Mouse (Mus musculus) gastrocnemius, postnatal 4 days (tissue): ENCODE measurements at regions not wholly inside any gene's neighbourhood (a gene's known extent, or its start where the extent isn't known, plus 50 kb on each side); places are given as distances from the start of the nearest gene placed in this dataset.

ENCODE experiments used
- DNase-seq, 2 experiments: peaks; one replicate each; pipeline ENCODE4 v3.0.0; 2021 to 2022; ENCODE audit warnings: low spot score in 2 of 2, mixed read lengths in 2 of 2

GRCm38 (mm10) chr10:97778531-97778930 is 52.0 kb upstream of the C030005K15Rik start:
- DNase-seq = no peak

GRCm38 (mm10) chr10:97779335-97779734 is 52.8 kb upstream of the C030005K15Rik start:
- no peak for DNase-seq

DNA sequence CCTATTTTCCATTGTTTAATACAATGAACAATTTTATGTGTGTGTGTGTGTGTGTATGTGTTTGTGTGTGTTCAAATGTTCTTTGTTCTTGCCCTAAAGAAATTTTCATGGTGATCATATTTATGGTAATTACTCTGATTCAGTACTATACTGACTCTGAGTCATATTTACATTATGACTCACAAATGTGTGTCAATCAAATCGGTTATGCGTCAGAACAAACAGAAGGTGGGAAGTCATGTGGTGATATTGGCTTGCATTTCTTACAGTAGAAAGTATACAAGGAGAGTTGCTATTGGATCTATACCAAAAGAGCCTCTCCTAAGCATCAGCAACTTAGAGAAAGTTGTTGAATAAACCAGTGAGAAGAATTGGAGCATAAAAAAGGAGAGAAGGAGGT is 67.2 kb upstream of the C030005K15Rik start:
- DNase-seq = no peak

- DNase-seq = peak in 1 of 2 experiments; percentile 7
These were observed 75.1 kb upstream of the C030005K15Rik start for GRCm38 (mm10) chr10:97801448-97802265.

- no peak for DNase-seq
These were observed 81.4 kb upstream of the C030005K15Rik start for GRCm38 (mm10) chr10:97807947-97808346.

DNA sequence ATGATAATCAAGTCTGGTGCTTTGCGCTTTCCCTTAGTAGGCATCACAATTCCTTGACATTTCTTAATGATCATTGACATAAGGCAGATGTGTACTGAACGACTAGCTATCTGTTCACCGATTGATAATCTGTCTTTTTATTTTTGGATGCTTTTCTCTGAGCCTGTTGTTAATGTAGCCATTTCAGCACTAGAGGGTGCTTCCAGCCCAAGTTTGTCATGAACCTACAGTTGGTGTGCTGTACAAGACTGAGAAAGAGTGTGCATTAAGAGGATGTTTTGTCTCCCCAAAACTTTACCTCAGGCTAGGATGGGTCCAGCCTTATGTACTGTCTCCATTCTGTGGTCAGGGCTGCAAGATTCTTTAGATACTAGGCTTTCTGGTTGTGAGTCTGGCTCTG is 116.0 kb upstream of the C030005K15Rik start:
- DNase-seq = no peak

DNA sequence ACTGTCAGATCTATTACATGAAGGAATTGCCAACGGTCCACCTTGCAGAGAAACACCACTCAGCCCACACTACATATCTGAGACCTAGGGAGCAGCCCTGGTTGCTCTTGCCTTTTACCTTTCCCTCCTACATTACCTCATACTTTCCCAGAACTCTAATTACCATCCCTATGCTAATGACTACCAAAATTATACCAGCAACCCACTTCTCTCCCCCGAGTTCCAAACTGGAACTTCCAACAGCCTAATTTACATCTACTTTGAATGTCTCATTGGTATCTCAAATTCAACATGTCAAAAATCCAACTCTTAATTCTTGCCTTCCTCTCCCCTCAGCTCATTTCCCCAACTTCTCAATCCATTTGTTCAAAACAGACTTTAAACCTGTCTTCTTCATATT is 124.9 kb upstream of the C030005K15Rik start:
- no peak for DNase-seq

DNA sequence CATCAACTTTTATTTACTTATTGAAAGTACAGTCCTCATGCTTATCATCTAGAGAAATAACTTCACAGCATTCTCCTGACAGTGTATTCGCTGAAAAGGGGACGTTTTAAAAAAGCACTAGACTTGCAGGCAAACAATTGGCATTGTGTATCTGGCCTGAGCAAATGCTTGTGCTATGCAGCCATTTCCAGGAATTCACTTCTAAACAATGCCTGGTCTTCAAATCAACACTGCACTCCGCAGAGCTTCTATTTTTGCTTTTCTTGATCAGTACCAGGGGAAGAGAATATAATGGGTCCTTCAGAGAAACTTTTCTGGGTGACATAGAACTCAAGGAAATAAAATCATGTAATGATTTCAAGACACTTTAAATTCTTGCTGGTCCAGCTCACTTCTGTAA is 150.5 kb upstream of the C030005K15Rik start:
- no peak for DNase-seq

DNA sequence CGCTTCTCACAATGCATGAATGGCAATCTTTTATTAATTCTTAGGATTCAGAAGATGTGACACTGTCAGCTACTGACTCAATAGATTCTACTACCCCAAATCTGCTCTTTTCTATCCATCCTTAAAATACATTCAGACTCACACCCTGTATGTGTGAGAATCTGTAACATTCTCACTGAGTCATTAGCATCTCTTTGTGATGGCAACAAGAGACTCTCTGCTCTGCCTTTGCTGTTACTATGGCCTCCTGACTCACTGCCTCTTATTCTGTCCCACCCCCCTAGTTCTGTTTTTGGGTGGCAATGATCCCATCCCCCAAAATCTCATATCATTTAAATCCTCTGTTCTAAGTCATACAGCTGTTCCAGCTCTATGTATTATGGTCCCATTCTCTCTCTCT is 159.5 kb upstream of the C030005K15Rik start:
- no peak for DNase-seq

- no peak for DNase-seq
These were observed 179.2 kb upstream of the C030005K15Rik start for GRCm38 (mm10) chr10:97905793-97906192.

- no peak for DNase-seq
These were observed 199.0 kb upstream of the C030005K15Rik start for GRCm38 (mm10) chr10:97925568-97925967.

DNA sequence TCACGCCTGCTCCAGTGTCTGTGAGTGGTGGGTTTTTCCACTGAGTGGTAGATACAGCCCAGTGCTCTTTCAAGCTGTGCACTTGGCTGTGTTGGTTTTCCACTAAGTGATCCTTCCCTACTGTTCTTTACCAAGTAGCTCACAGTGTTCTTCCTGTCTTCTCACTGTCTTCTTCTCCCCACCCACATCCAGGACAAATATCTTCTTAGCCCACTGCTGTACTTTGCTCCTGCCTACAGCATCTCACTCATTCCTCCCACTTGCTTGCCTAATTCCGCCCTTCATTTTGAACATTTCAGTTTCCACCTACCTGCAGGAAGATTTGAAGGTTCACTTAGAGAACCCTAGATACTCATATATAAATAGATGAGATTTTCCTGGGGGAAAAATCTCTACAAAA is 213.8 kb upstream of the C030005K15Rik start:
- DNase-seq = no peak

- DNase-seq = no peak
These were observed 239.3 kb upstream of the C030005K15Rik start for GRCm38 (mm10) chr10:97965881-97966280.

DNA sequence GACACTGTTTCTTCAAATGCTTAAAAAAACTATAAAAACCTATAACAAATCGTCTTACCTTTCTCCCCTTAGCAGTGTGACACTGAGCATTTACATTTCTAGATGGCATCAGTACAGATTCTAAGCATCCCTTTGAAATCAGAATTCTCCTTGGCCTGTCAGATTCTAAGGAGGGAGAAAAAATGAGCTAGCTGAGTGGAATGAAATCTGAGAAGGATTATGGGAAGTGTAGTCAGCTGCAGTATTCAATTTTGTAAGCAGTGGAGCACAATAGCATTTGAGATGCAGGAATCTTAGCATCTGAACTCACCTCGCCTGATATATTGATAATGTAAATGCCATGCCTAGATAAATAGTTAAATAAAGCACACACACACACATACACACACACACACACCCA is 240.4 kb upstream of the C030005K15Rik start:
- no peak for DNase-seq

DNA sequence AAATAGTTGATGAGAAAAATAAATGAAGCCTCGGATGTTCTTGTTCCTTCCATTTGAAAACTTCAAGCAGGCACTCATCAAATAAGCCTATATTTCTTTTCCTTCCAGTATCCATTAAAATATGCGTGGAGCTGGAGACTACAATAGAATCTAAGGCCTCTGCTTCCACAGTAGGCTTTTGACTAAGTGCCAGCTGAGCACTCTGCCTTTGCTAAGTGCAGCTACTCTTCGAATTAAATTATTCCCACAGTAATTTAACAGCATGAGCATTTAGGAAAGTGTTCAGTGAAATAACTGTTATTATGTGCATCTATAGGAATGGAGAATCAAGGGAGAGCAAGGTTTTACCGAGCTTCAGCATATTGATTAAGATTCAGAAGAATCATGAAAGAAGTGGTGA is 280.5 kb upstream of the C030005K15Rik start:
- DNase-seq = peak in 1 of 2 experiments; percentile 12

DNA sequence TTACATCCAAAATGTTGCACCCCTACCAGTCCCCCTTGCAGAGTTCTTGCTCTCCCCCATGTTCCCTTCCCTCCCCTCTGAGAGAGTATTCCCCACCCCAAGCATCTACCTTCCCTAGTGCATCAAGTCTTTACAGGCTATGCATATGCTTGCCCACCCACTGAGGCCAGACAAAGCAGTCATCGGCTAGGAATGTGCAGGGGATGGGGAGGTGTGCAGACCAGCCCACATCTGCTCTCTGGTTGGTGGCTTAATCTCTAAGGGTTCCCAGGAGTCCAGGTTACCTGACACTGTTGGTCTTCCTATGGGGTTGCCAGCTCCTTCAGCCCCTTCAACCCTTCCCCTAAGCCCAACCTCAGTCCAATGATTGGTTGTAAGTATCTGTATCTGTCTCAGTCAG is 281.8 kb upstream of the C030005K15Rik start:
- DNase-seq = no peak

DNA sequence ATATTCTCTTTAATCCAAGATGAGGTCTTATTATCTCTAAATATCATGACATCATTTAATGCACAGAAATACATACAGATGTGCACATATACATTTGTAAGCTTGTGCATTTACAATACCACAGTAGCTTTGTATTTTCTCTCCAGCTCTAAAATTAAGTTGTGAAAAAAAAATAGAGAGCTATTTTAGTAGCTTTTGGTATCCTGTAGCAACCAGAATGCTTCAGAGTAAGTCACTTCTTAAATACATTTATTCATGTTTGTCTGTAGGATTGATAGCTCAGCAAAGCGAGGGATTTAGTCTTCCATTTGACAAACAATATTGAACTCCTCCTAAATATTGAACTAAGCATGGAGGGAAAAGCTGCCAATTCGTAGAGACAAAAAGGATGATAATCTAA is 286.4 kb upstream of the C030005K15Rik start:
- no peak for DNase-seq

- no peak for DNase-seq
These were observed 288.7 kb upstream of the C030005K15Rik start for GRCm38 (mm10) chr10:98014985-98015902.

GRCm38 (mm10) chr10:98016596-98017304 is 290.2 kb upstream of the C030005K15Rik start:
- DNase-seq = no peak

DNA sequence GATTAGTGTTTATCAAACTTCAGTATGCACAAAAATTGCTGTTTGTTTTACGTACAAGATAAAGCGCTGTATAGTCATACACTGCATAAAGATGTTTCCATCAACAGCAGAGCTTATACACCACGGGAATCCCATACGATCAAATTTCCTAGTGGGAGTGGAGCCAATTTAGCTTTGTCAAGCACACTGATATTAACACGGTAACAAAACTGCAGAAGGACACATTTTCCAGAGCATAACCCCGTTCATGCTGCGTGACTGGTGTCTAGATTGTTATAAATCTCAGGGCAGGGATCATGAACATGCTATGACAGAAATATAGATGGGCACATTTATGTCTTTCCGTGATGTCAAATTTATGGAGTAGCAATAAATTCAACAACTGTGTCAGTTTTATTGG is 302.6 kb upstream of the C030005K15Rik start:
- no peak for DNase-seq

GRCm38 (mm10) chr10:98029621-98030020 is 303.1 kb upstream of the C030005K15Rik start:
- no peak for DNase-seq

- no peak for DNase-seq
These were observed 306.1 kb upstream of the C030005K15Rik start for GRCm38 (mm10) chr10:98032661-98033060.
